Mouse (Mus musculus): Measurements from ENCODE around the gene Psmf1. TPM values are rescaled to one million over a fixed set of nuclear protein-coding genes. Genes with fewer than 3 reads are reported as not detected.

The Psmf1 gene
- polyA plus RNA-seq (2016; fragmentation: Nextera tagmentation; extraction: Ambion mirVana), result 51.0 and 53.2 TPM in 2 replicates

GRCm38 (mm10) chr2:151743845-151744244 lies at the start of gene Psmf1:
TSS of gene Psmf1 (minus strand) at chr2:151744186.
- Histone ChIP-seq H3K36me3 (no peaks in the 10 kb centered on the region), H3K9me3 (no peaks in the 10 kb centered on the region), H3K27ac (no peak within 1 kb of the TSS), H3K27me3 (ENCODE audit: insufficient read depth, poor library complexity, severe bottlenecking) (peaks cover 20% of the 10 kb centered on the region; the same call in 1 of the 2 replicates), H3K4me1 (replicated peaks) (peaks cover 36% of the 10 kb centered on the region), H3K4me3 (no peak within 1 kb of the TSS)
- DNase-seq (ENCODE audit: low spot score), result no peak

GRCm38 (mm10) chr2:151791156-151791555 lies 47.2 kb upstream of the Psmf1 start:
- no peak for DNase-seq (ENCODE audit: low spot score)
- Histone ChIP-seq H3K4me1 (replicated peaks) (no peaks in the 10 kb centered on the region), H3K36me3 (no peaks in the 10 kb centered on the region), H3K9me3 (0 out of 2 replicates have a peak, but pooled peaks cover 3% of the 10 kb centered on the region), H3K4me3 (no peak overlapping the region), H3K27me3 (ENCODE audit: insufficient read depth, poor library complexity, severe bottlenecking) (no peaks in the 10 kb centered on the region), H3K27ac (no peak overlapping the region)
- 71% methylated on average over 5 of the region's 5 CpGs for WGBS

- WGBS, result 68% methylated on average over 7 of the region's 7 CpGs
- no peaks in the 10 kb centered on the region for H3K4me1 ChIP-seq (replicated peaks)
- H3K4me3 ChIP-seq, result no peak overlapping the region
- H3K9me3 ChIP-seq, result 0 out of 2 replicates have a peak, but pooled peaks cover 3% of the 10 kb centered on the region
- H3K36me3 ChIP-seq, result no peaks in the 10 kb centered on the region
- no peaks in the 10 kb centered on the region for H3K27me3 ChIP-seq (ENCODE audit: insufficient read depth, poor library complexity, severe bottlenecking)
- DNase-seq (ENCODE audit: low spot score), result no peak
- H3K27ac ChIP-seq, result no peak overlapping the region
These were observed 46.2 kb upstream of the Psmf1 start for GRCm38 (mm10) chr2:151790169-151790568.

- H3K27me3 ChIP-seq (ENCODE audit: insufficient read depth, poor library complexity, severe bottlenecking), result no peaks in the 10 kb centered on the region
- WGBS, result 85% methylated on average over 7 of the region's 7 CpGs
- no peak overlapping the region for H3K27ac ChIP-seq
- no peaks in the 10 kb centered on the region for H3K9me3 ChIP-seq
- no peak for DNase-seq (ENCODE audit: low spot score)
- H3K36me3 ChIP-seq, result no peaks in the 10 kb centered on the region
- no peak overlapping the region for H3K4me3 ChIP-seq
- H3K4me1 ChIP-seq (replicated peaks), result no peaks in the 10 kb centered on the region
These were observed 44.4 kb upstream of the Psmf1 start for GRCm38 (mm10) chr2:151788221-151788977.

GRCm38 (mm10) chr2:151783493-151783892 lies 39.5 kb upstream of the Psmf1 start:
- H3K4me1 ChIP-seq (replicated peaks), result no peaks in the 10 kb centered on the region
- H3K36me3 ChIP-seq, result no peaks in the 10 kb centered on the region
- H3K27ac ChIP-seq, result no peak overlapping the region
- H3K9me3 ChIP-seq, result no peaks in the 10 kb centered on the region
- 88% methylated on average over 2 of the region's 2 CpGs for WGBS
- H3K27me3 ChIP-seq (ENCODE audit: insufficient read depth, poor library complexity, severe bottlenecking), result no peaks in the 10 kb centered on the region
- no peak overlapping the region for H3K4me3 ChIP-seq
- no peak for DNase-seq (ENCODE audit: low spot score)

- Histone ChIP-seq H3K36me3 (no peaks in the 10 kb centered on the region), H3K4me3 (no peak overlapping the region), H3K4me1 (replicated peaks) (peaks cover 6% of the 10 kb centered on the region), H3K27me3 (ENCODE audit: insufficient read depth, poor library complexity, severe bottlenecking) (peaks cover 8% of the 10 kb centered on the region), H3K27ac (no peak overlapping the region), H3K9me3 (no peaks in the 10 kb centered on the region)
- no peak for DNase-seq (ENCODE audit: low spot score)
- WGBS, result 90% methylated on average over 3 of the region's 3 CpGs
These were observed 33.4 kb upstream of the Psmf1 start for GRCm38 (mm10) chr2:151777366-151777765.

GRCm38 (mm10) chr2:151773476-151773875 lies 29.5 kb upstream of the Psmf1 start:
- Histone ChIP-seq H3K27me3 (ENCODE audit: insufficient read depth, poor library complexity, severe bottlenecking) (peaks cover 12% of the 10 kb centered on the region), H3K36me3 (no peaks in the 10 kb centered on the region), H3K27ac (no peak overlapping the region; the same call in 1 of the 2 replicates), H3K4me3 (no peak overlapping the region), H3K9me3 (no peaks in the 10 kb centered on the region), H3K4me1 (replicated peaks) (peaks cover 6% of the 10 kb centered on the region)
- no peak for DNase-seq (ENCODE audit: low spot score)
- WGBS, result 90% methylated on average over 8 of the region's 8 CpGs

GRCm38 (mm10) chr2:151772169-151772568 lies 28.2 kb upstream of the Psmf1 start:
- peaks cover 12% of the 10 kb centered on the region for H3K27me3 ChIP-seq (ENCODE audit: insufficient read depth, poor library complexity, severe bottlenecking)
- DNase-seq (ENCODE audit: low spot score), result no peak
- H3K27ac ChIP-seq, result no peak overlapping the region
- WGBS, result 89% methylated on average over 4 of the region's 4 CpGs
- no peak overlapping the region for H3K4me3 ChIP-seq
- H3K36me3 ChIP-seq, result no peaks in the 10 kb centered on the region
- H3K9me3 ChIP-seq, result no peaks in the 10 kb centered on the region
- H3K4me1 ChIP-seq (replicated peaks), result peaks cover 6% of the 10 kb centered on the region

- WGBS, result 88% methylated on average over 2 of the region's 2 CpGs
- H3K4me3 ChIP-seq, result no peak overlapping the region
- H3K27ac ChIP-seq, result no peak overlapping the region
- H3K9me3 ChIP-seq, result no peaks in the 10 kb centered on the region
- 0 out of 2 replicates have a peak, but pooled peaks cover 4% of the 10 kb centered on the region for H3K27me3 ChIP-seq (ENCODE audit: insufficient read depth, poor library complexity, severe bottlenecking)
- no peak for DNase-seq (ENCODE audit: low spot score)
- H3K36me3 ChIP-seq, result no peaks in the 10 kb centered on the region
- no peaks in the 10 kb centered on the region for H3K4me1 ChIP-seq (replicated peaks)
These were observed 20.6 kb upstream of the Psmf1 start for GRCm38 (mm10) chr2:151764557-151764956.

- DNase-seq (ENCODE audit: low spot score), result no peak
- peaks cover 15% of the 10 kb centered on the region for H3K4me1 ChIP-seq (replicated peaks)
These were observed 14.9 kb upstream of the Psmf1 start for GRCm38 (mm10) chr2:151758806-151759353.

GRCm38 (mm10) chr2:151757451-151757850 lies 13.5 kb upstream of the Psmf1 start:
- Histone ChIP-seq H3K4me1 (replicated peaks) (peaks cover 15% of the 10 kb centered on the region), H3K4me3 (no peak overlapping the region), H3K27ac (peak overlapping the region; percentile 40; the same call in 1 of the 2 replicates), H3K36me3 (no peaks in the 10 kb centered on the region), H3K9me3 (no peaks in the 10 kb centered on the region), H3K27me3 (ENCODE audit: insufficient read depth, poor library complexity, severe bottlenecking) (no peaks in the 10 kb centered on the region)
- DNase-seq (ENCODE audit: low spot score), result no peak
- 71% methylated on average over 5 of the region's 5 CpGs for WGBS

More at GRCm38 (mm10) chr2:151758806-151759353, 14.9 kb upstream of the Psmf1 start:
- Histone ChIP-seq H3K9me3 (no peaks in the 10 kb centered on the region), H3K27me3 (ENCODE audit: insufficient read depth, poor library complexity, severe bottlenecking) (no peaks in the 10 kb centered on the region), H3K36me3 (no peaks in the 10 kb centered on the region), H3K27ac (no peak overlapping the region), H3K4me3 (no peak overlapping the region)
- WGBS, result 48% methylated on average over 1 of the region's 1 CpGs

GRCm38 (mm10) chr2:151756277-151757061 lies 12.5 kb upstream of the Psmf1 start:
- Histone ChIP-seq H3K27ac (no peak overlapping the region), H3K27me3 (ENCODE audit: insufficient read depth, poor library complexity, severe bottlenecking) (no peaks in the 10 kb centered on the region), H3K36me3 (no peaks in the 10 kb centered on the region), H3K4me3 (no peak overlapping the region), H3K4me1 (replicated peaks) (peaks cover 15% of the 10 kb centered on the region), H3K9me3 (no peaks in the 10 kb centered on the region)
- WGBS, result 60% methylated on average over 9 of the region's 9 CpGs
- DNase-seq (ENCODE audit: low spot score), result peak; percentile 30

- 72% methylated on average over 5 of the region's 5 CpGs for WGBS
These were observed 7.3 kb upstream of the Psmf1 start for GRCm38 (mm10) chr2:151751330-151751729.

More at GRCm38 (mm10) chr2:151751330-151751729, 7.3 kb upstream of the Psmf1 start:
- no peak for DNase-seq (ENCODE audit: low spot score)
- Histone ChIP-seq H3K36me3 (no peaks in the 10 kb centered on the region), H3K9me3 (no peaks in the 10 kb centered on the region), H3K4me3 (no peak overlapping the region), H3K27ac (no peak overlapping the region), H3K4me1 (replicated peaks) (peaks cover 14% of the 10 kb centered on the region; the same call in 1 of the 2 replicates), H3K27me3 (ENCODE audit: insufficient read depth, poor library complexity, severe bottlenecking) (peaks cover 9% of the 10 kb centered on the region; the same call in 1 of the 2 replicates)

Data from hindbrain, embryonic 10.5 days (tissue).